Mouse (Mus musculus) embryonic fibroblast, embryonic 13.5 days (primary cell): ENCODE results near the gene Galr3. TPM values are rescaled to one million over a fixed set of nuclear protein-coding genes. Genes with fewer than 3 reads are reported as not detected.
"Not testable (repeated sequence)": the region's sequence is repeated elsewhere in the genome, so short reads cannot be mapped to it uniquely, and the experiment has no call there.

ENCODE experiments used
- H3K27ac ChIP-seq: 2 replicates; pipeline ENCODE4 v1.5.1; 2012; ENCODE audit warnings: low read length, control low read depth, inconsistent platforms; ENCODE audit not compliant: insufficient read depth
- H3K4me1 ChIP-seq: 2 replicates; pipeline ENCODE4 v1.6.1; 2011; ENCODE audit warnings: low read length; ENCODE audit not compliant: control insufficient read depth, insufficient read depth
- H3K4me3 ChIP-seq: 2 replicates; pipeline ENCODE4 v1.5.1; 2011; ENCODE audit warnings: mild to moderate bottlenecking, control low read depth, low read length; ENCODE audit not compliant: insufficient read depth
- CTCF ChIP-seq: IDR thresholded peaks from 2 replicates; pipeline ENCODE4 v1.5.1; 2011; ENCODE audit warnings: mild to moderate bottlenecking, control low read depth, low read length, moderate library complexity, borderline replicate concordance; ENCODE audit not compliant: insufficient read depth
- POLR2A ChIP-seq: IDR thresholded peaks from 2 replicates; pipeline ENCODE4 v1.6.1; 2011; ENCODE audit warnings: low read depth, mild to moderate bottlenecking, control low read depth, low read length, moderate library complexity
- polyA plus RNA-seq: library from polyadenylated mRNA; stranded (reverse); fragments of >200 nt; gene quantifications from 2 replicates; pipeline ENCODE4 v1.2.4, GENCODE M21; 2011; ENCODE audit warnings: low read depth; ENCODE audit not compliant: missing spikeins, insufficient read length

The Galr3 gene
- polyA plus RNA-seq, 1 experiment, result not detected

DNA sequence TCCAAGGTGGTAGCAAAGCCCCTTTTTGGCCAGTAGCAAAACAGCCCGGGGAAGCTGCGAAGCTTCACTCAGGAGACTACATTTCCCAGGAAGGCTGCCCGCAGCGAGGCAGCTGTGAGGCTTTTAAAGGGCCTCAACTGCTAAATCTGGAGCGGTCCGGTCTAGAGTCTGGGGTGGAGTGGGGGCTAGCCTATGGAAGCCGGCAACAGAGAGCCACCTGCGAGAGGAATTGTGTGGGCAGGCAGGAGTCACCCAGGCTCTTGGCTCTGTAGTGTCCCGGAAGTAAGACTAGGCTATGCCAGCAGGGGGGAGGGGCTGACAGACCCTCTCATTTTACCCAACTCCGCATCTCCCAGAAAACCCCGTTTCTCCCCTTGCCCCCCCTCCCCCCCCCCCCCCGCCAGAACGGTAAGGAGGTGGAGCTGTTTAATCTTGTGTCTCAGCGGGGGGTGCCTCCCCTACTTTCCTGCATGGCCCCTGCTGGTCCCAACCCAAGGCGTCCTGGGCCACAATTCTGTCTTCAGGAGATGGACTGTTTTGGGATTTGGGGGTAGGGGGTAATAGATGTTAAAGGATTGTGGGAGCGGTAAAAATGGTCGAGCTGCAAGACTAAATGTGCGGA, 15.9 kb upstream of the Galr3 start:
- Histone ChIP-seq H3K4me3 (no peak overlapping the region), H3K27ac (no peak overlapping the region), H3K4me1 (no peaks in the 10 kb centered on the region)
- TF ChIP-seq CTCF (no peak), POLR2A (no peak)

DNA sequence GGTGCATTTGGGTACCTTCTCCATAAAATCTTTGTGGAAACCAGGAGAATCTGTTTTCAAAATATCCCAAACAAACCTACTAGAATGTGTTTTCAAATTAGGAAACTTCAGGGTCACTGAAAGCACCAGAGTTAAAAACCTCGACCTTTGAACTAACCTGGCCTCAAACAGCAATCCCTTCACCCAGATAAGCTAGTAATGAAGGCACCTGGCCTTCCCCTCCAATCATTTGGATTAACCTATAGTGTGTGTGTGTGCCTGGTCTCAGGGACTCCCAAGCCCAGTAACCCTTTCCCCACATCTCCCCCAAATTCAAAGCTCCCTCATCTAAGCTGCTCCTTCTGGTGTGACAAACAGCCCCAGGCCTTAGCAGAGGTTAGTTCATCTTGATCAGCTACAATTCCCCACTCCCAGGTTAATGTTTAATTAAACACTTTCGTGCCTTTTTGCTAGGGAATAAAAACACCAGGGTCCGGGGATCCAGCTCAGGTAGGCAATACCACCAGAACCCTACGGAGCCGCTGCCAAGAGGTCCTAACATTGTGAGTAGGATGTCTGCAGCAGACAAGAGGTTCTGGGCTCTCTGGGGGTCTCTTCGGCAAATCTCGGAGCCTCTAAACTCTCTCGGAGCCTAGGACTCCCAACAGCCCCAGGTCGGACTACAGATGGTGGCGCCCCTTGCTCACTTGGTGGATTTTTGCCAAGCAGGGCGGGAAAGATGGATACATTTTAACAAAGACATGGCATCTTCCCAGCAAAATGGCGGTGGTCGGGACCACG, 15.0 kb upstream of the Galr3 start:
- no peak overlapping the region for H3K27ac ChIP-seq
- no peak for TF ChIP-seq POLR2A
- TF ChIP-seq CTCF, result no peak

DNA sequence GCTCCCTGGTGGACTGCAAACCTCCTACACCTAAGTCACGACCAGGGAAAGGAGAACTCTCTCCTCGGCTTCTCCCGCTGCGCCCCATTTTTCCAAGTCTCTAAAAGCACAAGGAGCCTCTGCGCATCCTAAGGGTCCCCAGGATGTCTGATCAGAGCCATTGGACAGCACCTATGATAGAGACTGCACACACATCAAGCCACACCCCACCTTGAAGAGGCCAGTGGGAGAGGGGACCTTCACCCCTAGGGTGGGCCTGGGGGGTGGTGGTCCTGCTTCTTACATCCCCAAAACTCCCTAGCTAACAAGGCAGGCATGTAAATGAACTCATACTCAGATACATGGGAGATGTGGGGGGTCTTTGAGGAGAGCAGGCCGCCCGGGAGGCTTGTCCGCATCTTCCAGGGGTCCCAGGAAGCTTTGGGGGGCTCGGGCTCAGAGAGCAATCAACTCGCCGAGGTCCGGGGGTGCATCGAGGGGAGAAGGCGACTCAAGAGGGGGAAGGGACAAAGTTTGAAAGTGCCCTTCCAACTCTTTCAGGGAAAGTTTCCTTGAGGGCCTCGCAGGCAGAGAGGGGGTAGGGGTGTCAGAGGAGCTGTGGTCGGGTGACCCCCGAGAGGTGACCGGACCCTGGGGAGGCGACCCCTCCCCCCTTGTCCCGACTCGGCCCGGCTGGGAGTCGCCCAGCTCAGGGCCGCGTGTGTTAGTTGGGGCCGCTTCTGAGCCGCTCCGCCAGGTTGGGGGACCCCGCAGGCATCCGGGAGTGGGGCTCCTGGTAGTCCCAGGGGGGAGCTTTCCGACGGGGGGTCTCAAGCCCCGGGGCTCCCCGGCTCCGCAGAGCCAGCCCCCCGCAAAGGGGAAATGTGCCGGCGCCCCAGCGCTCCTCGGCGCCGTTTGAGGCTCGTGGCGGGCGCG, 14.1 kb upstream of the Galr3 start:
- Histone ChIP-seq H3K27ac (peak overlapping the region; percentile 45), H3K4me1 (no peaks in the 10 kb centered on the region), H3K4me3 (peak overlapping the region; percentile 34)
- TF ChIP-seq POLR2A (no peak), CTCF (no peak)

More for the DNA sequence above, 15.0 kb upstream of the Galr3 start:
- Histone ChIP-seq H3K4me3 (no peak overlapping the region), H3K4me1 (no peaks in the 10 kb centered on the region)

DNA sequence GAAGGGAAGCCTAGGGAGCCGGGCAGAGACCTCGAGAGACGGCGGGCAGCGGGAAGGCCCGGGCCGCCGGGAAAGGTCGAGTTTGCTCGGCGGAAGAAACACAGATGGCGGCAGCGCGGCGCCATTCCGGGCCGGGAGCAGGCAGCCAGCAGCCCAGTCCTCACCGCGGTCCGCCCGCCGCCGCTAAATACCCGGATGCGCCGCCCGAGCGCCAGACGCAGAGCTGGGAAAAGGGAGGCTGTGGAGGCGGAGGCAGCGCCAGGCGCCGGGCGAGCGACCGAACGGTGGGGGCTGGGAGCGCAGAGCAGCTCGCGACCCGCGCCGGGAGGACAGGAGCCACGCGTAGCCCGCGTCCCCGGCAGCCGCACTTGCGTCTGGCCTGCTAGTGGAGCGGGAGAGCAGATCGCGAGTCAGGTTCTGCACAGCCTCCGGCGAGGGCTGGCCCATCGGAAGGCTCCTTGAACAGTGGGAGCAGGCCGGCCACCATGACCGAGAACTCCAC, 13.4 kb upstream of the Galr3 start, which contains the start of gene H1f0:
Gene H1f0 (plus strand): TSS at position 214 of the 502 bp plus-strand sequence.
- Histone ChIP-seq H3K27ac (peak within 1 kb of the TSS; percentile 45), H3K4me1 (no peaks in the 10 kb centered on the region), H3K4me3 (peak within 1 kb of the TSS; percentile 54)
- peak; percentile 94 for TF ChIP-seq POLR2A
- TF ChIP-seq CTCF, result no peak

DNA sequence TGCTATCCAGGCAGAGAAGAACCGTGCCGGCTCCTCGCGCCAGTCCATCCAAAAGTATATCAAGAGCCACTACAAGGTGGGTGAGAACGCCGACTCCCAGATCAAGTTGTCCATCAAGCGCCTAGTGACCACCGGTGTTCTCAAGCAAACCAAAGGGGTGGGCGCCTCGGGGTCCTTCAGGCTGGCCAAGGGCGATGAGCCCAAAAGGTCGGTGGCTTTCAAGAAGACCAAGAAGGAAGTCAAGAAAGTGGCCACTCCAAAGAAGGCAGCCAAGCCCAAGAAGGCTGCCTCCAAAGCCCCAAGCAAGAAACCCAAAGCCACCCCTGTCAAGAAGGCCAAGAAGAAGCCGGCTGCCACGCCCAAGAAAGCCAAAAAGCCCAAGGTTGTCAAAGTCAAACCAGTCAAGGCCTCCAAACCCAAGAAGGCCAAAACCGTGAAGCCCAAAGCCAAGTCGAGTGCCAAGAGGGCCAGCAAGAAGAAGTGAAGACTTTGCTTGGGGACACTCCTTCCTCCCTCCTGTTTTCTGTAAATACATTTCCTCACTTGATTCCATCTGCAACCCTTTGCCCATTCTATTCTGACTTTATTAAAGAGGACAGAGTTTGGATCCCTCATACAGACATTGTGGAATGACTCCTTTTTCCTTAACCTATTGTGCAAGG, 12.7 kb upstream of the Galr3 start:
- Histone ChIP-seq H3K27ac (peak overlapping the region; percentile 23; the same call in 1 of the 2 replicates), H3K4me3 (peak overlapping the region; percentile 54), H3K4me1 (no peaks in the 10 kb centered on the region)
- TF ChIP-seq CTCF (no peak), POLR2A (peak; percentile 7; the same call in 1 of the 2 replicates)

DNA sequence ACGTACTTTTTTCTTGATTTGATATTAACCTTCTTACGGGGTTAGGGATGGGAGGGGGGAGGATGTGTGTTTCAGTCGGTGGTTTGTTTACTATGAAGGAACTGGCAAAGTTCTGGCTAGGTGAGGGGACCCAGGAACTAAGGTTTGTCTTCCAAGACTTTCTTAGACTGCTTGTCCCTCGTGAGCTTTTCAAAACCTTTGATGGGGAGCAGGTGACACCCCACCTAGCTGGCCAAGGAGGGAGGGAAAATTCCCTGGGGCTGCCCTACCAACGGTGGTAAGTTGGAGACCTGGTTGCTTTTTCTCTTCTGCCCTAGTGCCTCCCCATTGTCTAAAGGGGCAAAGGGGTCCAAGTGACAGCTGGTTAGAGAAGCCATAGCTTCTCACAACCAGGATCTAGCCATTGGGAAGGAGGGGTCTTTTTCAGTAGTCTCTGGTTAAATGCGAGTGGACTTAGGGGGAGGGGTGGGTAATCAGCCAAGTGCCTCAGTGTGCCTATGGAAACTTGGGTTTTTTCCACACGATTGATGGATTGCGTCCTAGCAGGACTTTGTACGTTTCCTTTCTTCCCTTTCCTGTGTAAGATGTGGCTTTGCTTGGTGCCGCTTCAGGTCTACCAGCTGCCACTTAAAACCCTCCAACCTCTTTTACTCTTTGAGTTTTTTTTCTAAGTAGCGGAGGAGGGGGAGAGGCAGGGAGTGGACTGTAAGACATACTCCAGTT, 12.0 kb upstream of the Galr3 start:
- H3K4me1 ChIP-seq, result no peaks in the 10 kb centered on the region
- H3K4me3 ChIP-seq, result peak overlapping the region; percentile 54
- H3K27ac ChIP-seq, result no peak overlapping the region
- no peak for TF ChIP-seq POLR2A
- no peak for TF ChIP-seq CTCF

DNA sequence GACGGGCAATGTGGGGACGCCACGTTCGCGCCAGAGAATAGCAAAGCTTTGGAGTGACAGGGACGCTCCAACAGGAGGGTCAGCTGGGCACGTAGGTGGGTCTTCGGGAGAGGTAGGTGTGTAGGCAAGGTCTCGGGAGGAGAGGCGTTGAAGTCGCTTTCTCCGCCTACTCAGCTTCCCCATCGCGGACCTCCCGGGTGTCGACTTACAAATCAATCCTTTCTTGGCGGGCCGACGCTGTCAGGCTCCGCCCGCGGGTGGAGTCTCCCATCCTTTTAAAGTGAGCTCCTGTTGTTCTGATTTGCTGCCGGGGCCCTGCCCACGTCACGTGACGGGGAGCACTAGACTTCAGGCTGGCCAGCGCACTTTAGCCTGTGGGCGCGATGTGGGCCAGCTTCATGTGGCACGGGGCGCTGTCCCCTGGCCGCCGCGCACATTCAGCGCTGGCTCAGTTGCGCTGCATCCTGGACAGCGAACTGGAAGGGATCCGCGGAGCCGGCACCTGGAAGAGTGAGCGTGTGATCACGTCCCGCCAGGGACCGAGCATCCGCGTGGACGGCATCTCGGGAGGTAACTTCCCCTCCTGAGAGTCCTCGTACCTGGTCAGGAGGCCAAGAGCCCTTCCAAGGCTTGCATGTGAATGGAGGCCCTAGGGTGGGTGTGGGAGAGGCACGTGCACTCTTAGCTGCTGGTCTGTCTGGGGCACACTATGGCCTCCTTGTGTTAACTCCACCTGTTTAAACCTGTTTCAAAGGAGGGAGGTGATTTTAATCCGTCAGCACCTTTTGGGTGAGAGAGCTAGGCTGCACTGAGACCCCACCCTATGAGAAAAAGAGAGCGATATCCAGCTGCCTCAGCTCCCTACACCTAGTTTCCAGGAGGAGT, 10.9 kb upstream of the Galr3 start:
- peak overlapping the region; percentile 54 for H3K4me3 ChIP-seq
- no peaks in the 10 kb centered on the region for H3K4me1 ChIP-seq
- TF ChIP-seq POLR2A (peak; percentile 87), CTCF (no peak)
- no peak overlapping the region for H3K27ac ChIP-seq

DNA sequence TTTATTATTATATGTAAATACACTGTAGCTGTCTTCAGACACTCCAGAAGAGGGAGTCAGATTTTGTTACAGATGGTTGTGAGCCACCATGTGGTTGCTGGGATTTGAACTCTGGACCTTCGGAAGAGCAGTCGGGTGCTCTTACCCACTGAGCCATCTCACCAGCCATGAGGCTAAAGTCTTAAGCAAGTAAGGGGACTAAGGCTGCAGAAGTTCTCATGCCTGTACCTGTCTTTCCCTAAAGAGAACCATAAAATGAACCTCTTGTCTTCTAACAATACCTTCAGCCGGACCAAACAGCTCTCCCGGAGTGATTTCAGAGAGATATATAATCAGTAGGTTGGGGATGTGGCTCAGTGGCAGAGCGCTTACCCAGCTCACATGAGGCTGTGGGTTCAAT, 9.8 kb upstream of the Galr3 start:
- H3K27ac ChIP-seq, H3K4me3 ChIP-seq, H3K4me1 ChIP-seq: not testable (repeated sequence)
